Mouse (Mus musculus) olfactory bulb, adult 2 months (tissue): ENCODE measurements around the gene Prlhr.

Experiments
- CTCF ChIP-seq: fragments of 200-500 bp; IDR thresholded peaks from 2 replicates; pipeline ENCODE4 v1.5.1; 2012; ENCODE audit warnings: low read depth, mild to moderate bottlenecking, low read length, moderate library complexity; ENCODE audit not compliant: insufficient read depth
- POLR2A ChIP-seq: fragments of 200-500 bp; IDR thresholded peaks from 2 replicates; pipeline ENCODE4 v1.6.1; 2012; ENCODE audit warnings: mild to moderate bottlenecking, low read depth, low read length, moderate library complexity; ENCODE audit not compliant: insufficient read depth

DNA sequence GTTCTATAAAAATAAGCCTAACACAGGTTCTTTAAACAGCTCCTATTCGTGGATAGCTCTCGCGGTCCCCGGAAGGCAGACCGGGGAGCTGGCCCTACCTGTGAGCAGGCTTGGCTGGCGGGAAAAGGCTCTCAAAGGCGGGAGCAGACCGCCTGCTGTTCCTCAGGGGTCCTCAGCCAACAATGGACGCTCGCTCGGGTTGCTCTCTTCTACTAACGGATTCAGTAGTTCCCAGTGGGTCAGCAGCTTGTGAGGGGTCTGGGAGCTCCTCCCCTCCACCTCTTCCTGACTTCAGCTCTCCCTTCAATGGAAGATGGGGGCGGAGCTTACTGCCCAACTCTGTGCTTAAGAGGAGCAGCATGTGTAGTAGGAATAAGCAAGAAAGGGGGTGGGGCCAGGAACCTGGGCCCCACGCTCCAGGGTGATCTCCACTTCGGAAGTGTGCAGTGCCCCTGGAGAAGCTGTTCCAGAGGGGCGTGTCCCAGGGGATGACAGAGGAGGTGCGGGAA, at the start of gene Prlhr:
- TF ChIP-seq POLR2A (no peak), CTCF (no peak)
